In genomic region chr2:79152031-79152694, GRCm38 (mm10) we compare ENCODE assay signal across 13 mouse cellular contexts.
A peak's percentile ranks its signal among the peaks of the same experiment; 100 is the strongest.
DNase-seq lines count a peak whose midpoint lies in the region; ATAC-seq and TF ChIP-seq lines count a peak whose summit lies in the region.
"Had no signal": no experiment of that assay in that cellular context is flagged by ENCODE, and none has a peak within 500 bp of the region (broad histone marks: within the 10 kb centered on the region; RNA-seq: fewer than 3 reads in every experiment).

No protein-coding gene starts in this region.

- WGBS in forebrain, embryonic 11.5 days, result 47% methylated on average over 6 of the region's 6 CpGs
- WGBS in forebrain, embryonic 10.5 days, result 82% methylated on average over 6 of the region's 6 CpGs
- WGBS in neural tube, embryonic 13.5 days, result 38% methylated on average over 6 of the region's 6 CpGs
- 66% methylated on average over 6 of the region's 6 CpGs for WGBS in hindbrain, postnatal 0 days

- H3K36me3 ChIP-seq in forebrain, embryonic 11.5 days (ENCODE audit: control insufficient read depth, insufficient read depth, low read length), result no peaks in the 10 kb centered on the region
- no peaks in the 10 kb centered on the region for H3K36me3 ChIP-seq in forebrain, embryonic 10.5 days (replicated peaks)
- H3K36me3 ChIP-seq in neural tube, embryonic 13.5 days, result no peaks in the 10 kb centered on the region
- no peaks in the 10 kb centered on the region for H3K36me3 ChIP-seq in hindbrain, postnatal 0 days (ENCODE audit: insufficient read depth, low read length)
- H3K36me3 ChIP-seq: embryonic facial prominence, embryonic 12.5 days had no signal

- H3K9me3 ChIP-seq in forebrain, embryonic 11.5 days (ENCODE audit: control insufficient read depth, low read length), result no peaks in the 10 kb centered on the region
- no peaks in the 10 kb centered on the region for H3K9me3 ChIP-seq in forebrain, embryonic 10.5 days
- H3K9me3 ChIP-seq in neural tube, embryonic 13.5 days, result no peaks in the 10 kb centered on the region
- no peaks in the 10 kb centered on the region for H3K9me3 ChIP-seq in hindbrain, postnatal 0 days (ENCODE audit: low read length)
- H3K9me3 ChIP-seq: embryonic facial prominence, embryonic 12.5 days had no signal

- ATAC-seq in forebrain, embryonic 11.5 days (replicated peaks; ENCODE audit: low FRiP score), result peak; percentile 82
- peak; percentile 89 for ATAC-seq in neural tube, embryonic 13.5 days (ENCODE audit: low read depth)
- ATAC-seq in hindbrain, postnatal 0 days, result peak; percentile 32; the same call in 1 of the 2 replicates

- H3K4me1 ChIP-seq in forebrain, embryonic 11.5 days (replicated peaks; ENCODE audit: control insufficient read depth, insufficient read depth, low read length), result no peaks in the 10 kb centered on the region
- H3K4me1 ChIP-seq in forebrain, embryonic 10.5 days, result peaks cover 6% of the 10 kb centered on the region
- peaks cover 10% of the 10 kb centered on the region; the same call in 1 of the 2 replicates for H3K4me1 ChIP-seq in neural tube, embryonic 13.5 days (replicated peaks)
- H3K4me1 ChIP-seq in hindbrain, postnatal 0 days (ENCODE audit: insufficient read depth, low read length), result no peaks in the 10 kb centered on the region
- H3K4me1 ChIP-seq: embryonic facial prominence, embryonic 12.5 days had no signal

- no peak for TF ChIP-seq CTCF in hindbrain, postnatal 0 days (IDR thresholded peaks at IDR 0.05; ENCODE audit: low read depth)

- no peak overlapping the region for H3K9ac ChIP-seq in forebrain, embryonic 11.5 days (ENCODE audit: low read length)
- no peak overlapping the region for H3K9ac ChIP-seq in neural tube, embryonic 13.5 days
- no peak overlapping the region for H3K9ac ChIP-seq in hindbrain, postnatal 0 days (replicated peaks; ENCODE audit: low read length)
- H3K9ac ChIP-seq: embryonic facial prominence, embryonic 12.5 days had no signal

- no peaks in the 10 kb centered on the region for H3K27me3 ChIP-seq in forebrain, embryonic 11.5 days (ENCODE audit: control insufficient read depth, insufficient read depth, low read length)
- H3K27me3 ChIP-seq in forebrain, embryonic 10.5 days (ENCODE audit: poor library complexity, severe bottlenecking), result no peaks in the 10 kb centered on the region
- H3K27me3 ChIP-seq in neural tube, embryonic 13.5 days, result no peaks in the 10 kb centered on the region
- no peaks in the 10 kb centered on the region for H3K27me3 ChIP-seq in hindbrain, postnatal 0 days (ENCODE audit: insufficient read depth, low read length)
- H3K27me3 ChIP-seq: embryonic facial prominence, embryonic 12.5 days had no signal

- DNase-seq in forebrain, embryonic 11.5 days (ENCODE audit: low spot score), result no peak
- no peak for DNase-seq in forebrain, embryonic 10.5 days (ENCODE audit: extremely low spot score, low spot score)
- no peak for DNase-seq in neural tube, embryonic 10.5 days (ENCODE audit: extremely low spot score, low spot score)
- DNase-seq in hindbrain, postnatal 0 days (ENCODE audit: low spot score), result peak; percentile 28
- DNase-seq in left cerebral cortex, adult 9 months (ENCODE audit: low spot score in 2 of 2), result no peak
- no peak for DNase-seq in urinary bladder, postnatal 36 days (ENCODE audit: low spot score in 2 of 2)
- DNase-seq in cerebellum, adult 8-10 months, result no peak
- DNase-seq: cerebellum, adult 18-20 months; heart, adult 2 months; thymus, adult 2 months had no signal

- H3K4me3 ChIP-seq in forebrain, embryonic 11.5 days (ENCODE audit: low read depth, low read length), result no peak overlapping the region
- no peak overlapping the region for H3K4me3 ChIP-seq in forebrain, embryonic 10.5 days
- no peak overlapping the region for H3K4me3 ChIP-seq in neural tube, embryonic 13.5 days
- no peak overlapping the region for H3K4me3 ChIP-seq in hindbrain, postnatal 0 days (ENCODE audit: low read length)
- H3K4me3 ChIP-seq: embryonic facial prominence, embryonic 12.5 days; heart, adult 2 months had no signal

- no peak overlapping the region for H3K4me2 ChIP-seq in forebrain, embryonic 11.5 days (ENCODE audit: low read depth, low read length, severe bottlenecking)
- H3K4me2 ChIP-seq in neural tube, embryonic 13.5 days, result no peak overlapping the region
- H3K4me2 ChIP-seq in hindbrain, postnatal 0 days (ENCODE audit: low read depth, low read length), result no peak overlapping the region
- H3K4me2 ChIP-seq: embryonic facial prominence, embryonic 12.5 days; liver, embryonic 11.5 days had no signal

- no peak overlapping the region for H3K27ac ChIP-seq in forebrain, embryonic 11.5 days (ENCODE audit: low read depth, low read length)
- H3K27ac ChIP-seq in forebrain, embryonic 10.5 days, result no peak overlapping the region
- peak overlapping the region; percentile 49; the same call in 1 of the 2 replicates for H3K27ac ChIP-seq in neural tube, embryonic 13.5 days (replicated peaks)
- no peak overlapping the region for H3K27ac ChIP-seq in hindbrain, postnatal 0 days
- H3K27ac ChIP-seq: embryonic facial prominence, embryonic 12.5 days; heart, adult 2 months had no signal

Comparison
In these comparisons a context has a peak if more than half of its experiments do, and no peak if none do; other contexts are left out.
1. ATAC-seq: peak in every context shown above with its lines; median percentile 89 in neural tube, embryonic 13.5 days; 82 in forebrain, embryonic 11.5 days; 32 in hindbrain, postnatal 0 days.